Mouse (Mus musculus) limb, embryonic 10.5 days (tissue): Measurements from ENCODE around the gene Akap5. TPM values are rescaled to one million over a fixed set of nuclear protein-coding genes. Genes with fewer than 3 reads are reported as not detected.

Source experiments
- DNase-seq: peaks from one replicate; pipeline ENCODE4 v3.0.0-alpha.2; 2017; ENCODE audit warnings: low spot score
- H3K27ac ChIP-seq: fragments of 300-500 bp; sonication (generic); 2 replicates; pipeline ENCODE4 v1.5.1; 2016; ENCODE audit warnings: mild to moderate bottlenecking
- H3K27me3 ChIP-seq: fragments of 300-500 bp; sonication (generic); 2 replicates; pipeline ENCODE4 v1.6.1; 2016; ENCODE audit warnings: low read depth, mild to moderate bottlenecking; ENCODE audit not compliant: poor library complexity, severe bottlenecking
- H3K36me3 ChIP-seq: fragments of 300-500 bp; sonication (generic); 2 replicates; pipeline ENCODE4 v1.6.1; 2016; ENCODE audit warnings: mild to moderate bottlenecking, moderate library complexity
- H3K4me1 ChIP-seq: fragments of 300-500 bp; sonication (generic); 2 replicates; pipeline ENCODE4 v1.6.1; 2016
- H3K4me3 ChIP-seq: fragments of 300-500 bp; sonication (generic); 2 replicates; pipeline ENCODE4 v1.5.1; 2016; ENCODE audit warnings: mild to moderate bottlenecking, moderate library complexity
- H3K9me3 ChIP-seq: fragments of 300-500 bp; sonication (generic); replicated peaks from 2 replicates; pipeline ENCODE4 v1.6.1; 2016; ENCODE audit warnings: mild to moderate bottlenecking
- WGBS: fragments of 180-500 bp; shearing (Covaris S2); methylation state at CpG from one replicate; pipeline ENCODE4 v1.1.7; 2016; 5-methylcytosine and 5-hydroxymethylcytosine counted together
- polyA plus RNA-seq: library from polyadenylated mRNA; unstranded; fragments of >200 nt; fragmentation: Nextera tagmentation; extraction: Ambion mirVana; gene quantifications from 2 replicates; pipeline ENCODE4 v1.2.1, GENCODE M21; 2016

The Akap5 gene
- polyA plus RNA-seq, 1 experiment from 2014 or later: 1.9 TPM

- H3K27ac ChIP-seq: no peak overlapping the region
- H3K9me3 ChIP-seq: no peaks in the 10 kb centered on the region
- peaks cover 8% of the 10 kb centered on the region for H3K4me1 ChIP-seq
- H3K27me3 ChIP-seq: no peaks in the 10 kb centered on the region
- DNase-seq: no peak
- no peak overlapping the region for H3K4me3 ChIP-seq
- WGBS: 77% methylated on average over 9 of the region's 9 CpGs
- H3K36me3 ChIP-seq: peaks cover 24% of the 10 kb centered on the region
Measured at GRCm38 (mm10) chr12:76361405-76362302, 37.0 kb downstream of the Akap5 start.

- Histone ChIP-seq H3K36me3 (peaks cover 19% of the 10 kb centered on the region), H3K4me1 (peaks cover 15% of the 10 kb centered on the region), H3K27me3 (no peaks in the 10 kb centered on the region), H3K9me3 (no peaks in the 10 kb centered on the region), H3K4me3 (no peak overlapping the region), H3K27ac (no peak overlapping the region)
- 85% methylated on average over 9 of the region's 9 CpGs for WGBS
- no peak for DNase-seq
Measured at GRCm38 (mm10) chr12:76362303-76362676, 37.6 kb downstream of the Akap5 start.

GRCm38 (mm10) chr12:76366276-76366675 is 41.6 kb downstream of the Akap5 start:
- H3K9me3 ChIP-seq: no peaks in the 10 kb centered on the region
- WGBS: 86% methylated on average over 3 of the region's 3 CpGs
- no peaks in the 10 kb centered on the region for H3K27me3 ChIP-seq
- DNase-seq: peak; percentile 2
- H3K4me3 ChIP-seq: no peak overlapping the region
- H3K27ac ChIP-seq: no peak overlapping the region
- peaks cover 34% of the 10 kb centered on the region for H3K4me1 ChIP-seq
- peaks cover 14% of the 10 kb centered on the region for H3K36me3 ChIP-seq

GRCm38 (mm10) chr12:76367096-76367995 is 42.7 kb downstream of the Akap5 start:
- 17% methylated on average over 14 of the region's 14 CpGs for WGBS
- no peaks in the 10 kb centered on the region for H3K27me3 ChIP-seq
- DNase-seq: peak; percentile 64
- peak overlapping the region; percentile 99 for H3K4me3 ChIP-seq
- peaks cover 36% of the 10 kb centered on the region for H3K4me1 ChIP-seq
- H3K36me3 ChIP-seq: peaks cover 9% of the 10 kb centered on the region
- H3K27ac ChIP-seq: no peak overlapping the region
- no peaks in the 10 kb centered on the region for H3K9me3 ChIP-seq

GRCm38 (mm10) chr12:76368201-76368789 is 43.6 kb downstream of the Akap5 start:
- Histone ChIP-seq H3K9me3 (no peaks in the 10 kb centered on the region), H3K27me3 (no peaks in the 10 kb centered on the region), H3K4me1 (peaks cover 44% of the 10 kb centered on the region), H3K36me3 (peaks cover 6% of the 10 kb centered on the region), H3K27ac (peak overlapping the region; percentile 100), H3K4me3 (peak overlapping the region; percentile 99)
- peak; percentile 38 for DNase-seq
- whole genome bisulfite sequencing: 4% methylated on average over 9 of the region's 9 CpGs

GRCm38 (mm10) chr12:76368790-76369205 is 44.1 kb downstream of the Akap5 start:
- Histone ChIP-seq H3K4me1 (peaks cover 44% of the 10 kb centered on the region), H3K27me3 (no peaks in the 10 kb centered on the region)
- peak; percentile 71 for DNase-seq

GRCm38 (mm10) chr12:76369206-76369977 is 44.7 kb downstream of the Akap5 start, which contains the start of gene Zbtb25:
Gene Zbtb25, minus strand, starts transcription at chr12:76369602.
- DNase-seq: peak; percentile 88
- no peaks in the 10 kb centered on the region for H3K9me3 ChIP-seq
- H3K4me3 ChIP-seq: peak within 1 kb of the TSS; percentile 99
- H3K27me3 ChIP-seq: no peaks in the 10 kb centered on the region
- under 1% methylated on average over 96 of the region's 96 CpGs for WGBS
- H3K36me3 ChIP-seq: peaks cover under 1% of the 10 kb centered on the region; the same call in 1 of the 2 replicates
- peak within 1 kb of the TSS; percentile 100 for H3K27ac ChIP-seq
- H3K4me1 ChIP-seq: peaks cover 50% of the 10 kb centered on the region

More at GRCm38 (mm10) chr12:76368790-76369205, 44.1 kb downstream of the Akap5 start:
- WGBS: 1% methylated on average over 26 of the region's 26 CpGs
- Histone ChIP-seq H3K4me3 (peak overlapping the region; percentile 99), H3K9me3 (no peaks in the 10 kb centered on the region), H3K27ac (peak overlapping the region; percentile 100), H3K36me3 (peaks cover 6% of the 10 kb centered on the region)

- Histone ChIP-seq H3K4me3 (peak within 1 kb of the TSS; percentile 99), H3K27ac (peak within 1 kb of the TSS; percentile 100), H3K36me3 (no peaks in the 10 kb centered on the region), H3K4me1 (peaks cover 53% of the 10 kb centered on the region), H3K9me3 (no peaks in the 10 kb centered on the region), H3K27me3 (no peaks in the 10 kb centered on the region)
- WGBS: under 1% methylated on average over 99 of the region's 99 CpGs
- DNase-seq: peak; percentile 90
Measured at GRCm38 (mm10) chr12:76369978-76370830, 45.5 kb downstream of the Akap5 start, which contains the start of gene Zbtb1. Gene Zbtb1, plus strand, starts transcription at chr12:76370266.

- Histone ChIP-seq H3K36me3 (no peaks in the 10 kb centered on the region), H3K27me3 (no peaks in the 10 kb centered on the region), H3K4me1 (peaks cover 53% of the 10 kb centered on the region), H3K9me3 (no peaks in the 10 kb centered on the region), H3K27ac (peak overlapping the region; percentile 100), H3K4me3 (peak overlapping the region; percentile 99)
- peak; percentile 85 for DNase-seq
- WGBS: under 1% methylated on average over 62 of the region's 63 CpGs
Measured at GRCm38 (mm10) chr12:76370831-76371571, 46.3 kb downstream of the Akap5 start.

GRCm38 (mm10) chr12:76372046-76372445 is 47.4 kb downstream of the Akap5 start:
- H3K27ac ChIP-seq: no peak overlapping the region
- H3K4me3 ChIP-seq: peak overlapping the region; percentile 99

More at GRCm38 (mm10) chr12:76372046-76372445, 47.4 kb downstream of the Akap5 start:
- no peak for DNase-seq
- WGBS: 49% methylated on average over 7 of the region's 7 CpGs
- Histone ChIP-seq H3K36me3 (no peaks in the 10 kb centered on the region), H3K4me1 (peaks cover 49% of the 10 kb centered on the region), H3K9me3 (no peaks in the 10 kb centered on the region), H3K27me3 (no peaks in the 10 kb centered on the region)
